Mouse (Mus musculus) heart, postnatal 0 days (tissue): ENCODE data around the gene Wdfy2.

Experiments used
- CTCF ChIP-seq: IDR thresholded peaks from 2 replicates; pipeline ENCODE4 v1.5.1; 2016; ENCODE audit warnings: antibody characterized with exemption, control low read depth, low read depth
- EP300 ChIP-seq: IDR thresholded peaks from 2 replicates; pipeline ENCODE4 v1.6.1; 2016; ENCODE audit warnings: antibody characterized with exemption, low read depth

DNA sequence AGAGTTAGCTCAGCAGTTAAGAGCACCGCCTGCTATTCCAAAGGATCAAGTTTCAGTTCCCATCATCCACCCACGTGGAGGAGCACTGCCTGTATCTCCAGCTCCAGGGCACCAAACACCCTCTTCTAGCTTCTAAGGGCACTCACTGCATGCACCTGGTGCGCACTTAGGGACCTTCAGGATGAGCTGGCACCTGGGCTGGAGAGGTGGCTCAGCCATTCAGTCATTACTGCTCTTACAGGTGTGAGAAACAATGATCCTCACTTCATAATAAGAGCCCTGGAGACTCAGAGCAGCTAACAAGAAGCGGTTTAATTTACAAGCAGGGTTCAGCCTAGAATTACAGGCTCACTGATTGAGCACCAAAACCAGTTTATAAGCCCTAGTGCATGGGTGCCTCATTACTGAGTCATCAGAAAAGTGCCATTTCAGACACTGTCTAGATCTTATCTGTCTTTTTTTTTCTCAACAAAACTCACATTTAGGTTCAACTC is 38.8 kb upstream of the Wdfy2 start:
- no peak for TF ChIP-seq CTCF
- TF ChIP-seq EP300 = no peak
